In genomic region chr6:20640301-20640700, GRCm38 (mm10) we compare ENCODE assay signal across 13 mouse cellular contexts.
"Had no signal": no experiment of that assay in that cellular context is flagged by ENCODE, and none has a peak within 500 bp of the region (broad histone marks: within the 10 kb centered on the region; RNA-seq: fewer than 3 reads in every experiment).

No protein-coding gene starts in this region.

- H3K27me3 ChIP-seq: kidney, embryonic 15.5 days; limb, embryonic 15.5 days; liver, embryonic 12.5 days had no signal

- H3K4me1 ChIP-seq: kidney, embryonic 15.5 days; limb, embryonic 15.5 days; liver, embryonic 12.5 days had no signal

- H3K27ac ChIP-seq: kidney, embryonic 15.5 days; limb, embryonic 15.5 days; liver, embryonic 12.5 days; stomach, postnatal 0 days had no signal

- H3K9me3 ChIP-seq: kidney, embryonic 15.5 days; limb, embryonic 15.5 days; liver, embryonic 12.5 days had no signal

- ATAC-seq: liver, embryonic 12.5 days; midbrain, embryonic 16.5 days had no signal

- DNase-seq: kidney, postnatal 14 days; lung, embryonic 14.5 days; lung, postnatal 10 days; lung, postnatal 4 days; right cerebral cortex, adult 18-20 months; right cerebral cortex, postnatal 25 days; thymus, adult 18-20 months; thymus, postnatal 14 days had no signal

- H3K4me3 ChIP-seq: kidney, embryonic 15.5 days; limb, embryonic 15.5 days; liver, embryonic 12.5 days had no signal

- H3K36me3 ChIP-seq: kidney, embryonic 15.5 days; limb, embryonic 15.5 days; liver, embryonic 12.5 days had no signal
